Mouse (Mus musculus) liver, adult 2 months (tissue): ENCODE results near the gene Phldb3. TPM values are rescaled to one million over a fixed set of nuclear protein-coding genes. Genes with fewer than 3 reads are reported as not detected.
"Not testable (repeated sequence)": the region's sequence is repeated elsewhere in the genome, so short reads cannot be mapped to it uniquely, and the experiment has no call there.

Experiments
- DNase-seq: peaks from one replicate; pipeline ENCODE4 v3.0.0-alpha.2; 2011; ENCODE audit warnings: low read depth, low spot score; ENCODE audit errors: extremely low read depth
- H3K27ac ChIP-seq: fragments of 200-500 bp; replicated peaks from 2 replicates; pipeline ENCODE4 v1.5.1; 2012; ENCODE audit warnings: low read depth, mild to moderate bottlenecking, control low read depth, inconsistent platforms, low read length; ENCODE audit not compliant: insufficient read depth
- H3K27me3 ChIP-seq: fragments of 200-500 bp; 2 replicates; pipeline ENCODE4 v1.6.1; 2012; ENCODE audit warnings: mild to moderate bottlenecking, moderate library complexity, low read length, inconsistent platforms; ENCODE audit not compliant: control insufficient read depth, insufficient read depth
- H3K36me3 ChIP-seq: fragments of 200-500 bp; 2 replicates; pipeline ENCODE4 v1.6.1; 2012; ENCODE audit warnings: low read length, inconsistent platforms; ENCODE audit not compliant: control insufficient read depth, insufficient read depth
- H3K4me1 ChIP-seq: fragments of 200-500 bp; 2 replicates; pipeline ENCODE4 v1.6.1; 2011; ENCODE audit warnings: low read length; ENCODE audit not compliant: control insufficient read depth, insufficient read depth
- H3K4me3 ChIP-seq: fragments of 200-500 bp; 2 replicates; pipeline ENCODE4 v1.5.1; 2011; ENCODE audit warnings: low read depth, mild to moderate bottlenecking, control low read depth, low read length, moderate library complexity; ENCODE audit not compliant: insufficient read depth
- H3K79me2 ChIP-seq: fragments of 200-500 bp; 2 replicates; pipeline ENCODE4 v1.6.1; 2012; ENCODE audit warnings: inconsistent platforms, mild to moderate bottlenecking, low read length, moderate library complexity; ENCODE audit not compliant: control insufficient read depth, insufficient read depth
- H3K9ac ChIP-seq: fragments of 200-500 bp; 2 replicates; pipeline ENCODE4 v1.6.1; 2012; ENCODE audit warnings: low read depth, mild to moderate bottlenecking, control low read depth, inconsistent platforms, low read length
- CTCF ChIP-seq: fragments of 200-500 bp; IDR thresholded peaks from 2 replicates; pipeline ENCODE4 v1.5.1; 2011; ENCODE audit warnings: low read depth, low read length, control low read depth
- POLR2A ChIP-seq: fragments of 200-500 bp; IDR thresholded peaks from 2 replicates; pipeline ENCODE4 v1.6.1; 2011; ENCODE audit warnings: low read length, control low read depth; ENCODE audit not compliant: insufficient read depth; ENCODE audit errors: extremely low read depth
- WGBS: fragments of 180-500 bp; shearing (Covaris S2); methylation state at CpG from one replicate; pipeline ENCODE4 v1.1.7; 2018; 5-methylcytosine and 5-hydroxymethylcytosine counted together
- polyA plus RNA-seq: library from polyadenylated mRNA; depleted of rRNA; stranded (reverse); fragments of >200 nt; gene quantifications from 2 replicates; pipeline ENCODE4 v1.2.3, GENCODE M21; 2012
- total RNA-seq: library from RNA; depleted of rRNA; stranded (reverse); fragments of >200 nt; gene quantifications from 2 replicates; pipeline ENCODE4 v1.2.3, GENCODE M21; 2014

Gene Phldb3
- total and polyA plus RNA-seq, 2 experiments = 1.4 to 3.5 TPM

GRCm38 (mm10) chr7:24617763-24618162, 7.2 kb downstream of the Phldb3 start:
- Histone ChIP-seq H3K27ac (no peak overlapping the region), H3K27me3 (no peaks in the 10 kb centered on the region), H3K4me1 (no peaks in the 10 kb centered on the region), H3K36me3 (peaks cover 29% of the 10 kb centered on the region), H3K4me3 (no peak overlapping the region), H3K79me2 (0 out of 2 replicates have a peak, but pooled peaks cover under 1% of the 10 kb centered on the region), H3K9ac (no peak overlapping the region)
- WGBS = 83% methylated on average over 8 of the region's 8 CpGs
- DNase-seq = no peak
- TF ChIP-seq POLR2A (no peak), CTCF (no peak)

DNA sequence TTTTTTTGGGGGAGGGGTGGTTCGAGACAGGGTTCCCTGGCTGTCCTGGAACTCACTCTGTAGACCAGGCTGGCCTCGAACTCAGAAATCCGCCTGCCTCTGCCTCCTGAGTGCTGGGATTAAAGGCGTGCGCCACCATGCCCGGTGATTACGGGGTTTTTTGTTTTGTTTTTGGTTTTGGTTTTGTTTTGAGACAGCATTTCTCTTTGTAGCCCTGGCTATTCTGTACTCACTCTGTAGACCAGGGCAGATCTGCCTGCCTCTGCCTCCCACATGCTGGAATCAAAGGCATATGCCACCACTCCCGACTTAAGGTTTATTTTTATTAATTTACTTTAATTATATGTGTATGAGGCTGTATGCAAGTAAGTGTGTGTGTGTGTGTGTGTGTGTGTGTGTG, 7.8 kb downstream of the Phldb3 start:
- not testable (repeated sequence) for H3K4me1 ChIP-seq, H3K27me3 ChIP-seq, H3K27ac ChIP-seq, DNase-seq, H3K9ac ChIP-seq, H3K4me3 ChIP-seq, H3K79me2 ChIP-seq
- 97% methylated on average over 8 of the region's 8 CpGs for WGBS
- H3K36me3 ChIP-seq = peaks cover 31% of the 10 kb centered on the region

DNA sequence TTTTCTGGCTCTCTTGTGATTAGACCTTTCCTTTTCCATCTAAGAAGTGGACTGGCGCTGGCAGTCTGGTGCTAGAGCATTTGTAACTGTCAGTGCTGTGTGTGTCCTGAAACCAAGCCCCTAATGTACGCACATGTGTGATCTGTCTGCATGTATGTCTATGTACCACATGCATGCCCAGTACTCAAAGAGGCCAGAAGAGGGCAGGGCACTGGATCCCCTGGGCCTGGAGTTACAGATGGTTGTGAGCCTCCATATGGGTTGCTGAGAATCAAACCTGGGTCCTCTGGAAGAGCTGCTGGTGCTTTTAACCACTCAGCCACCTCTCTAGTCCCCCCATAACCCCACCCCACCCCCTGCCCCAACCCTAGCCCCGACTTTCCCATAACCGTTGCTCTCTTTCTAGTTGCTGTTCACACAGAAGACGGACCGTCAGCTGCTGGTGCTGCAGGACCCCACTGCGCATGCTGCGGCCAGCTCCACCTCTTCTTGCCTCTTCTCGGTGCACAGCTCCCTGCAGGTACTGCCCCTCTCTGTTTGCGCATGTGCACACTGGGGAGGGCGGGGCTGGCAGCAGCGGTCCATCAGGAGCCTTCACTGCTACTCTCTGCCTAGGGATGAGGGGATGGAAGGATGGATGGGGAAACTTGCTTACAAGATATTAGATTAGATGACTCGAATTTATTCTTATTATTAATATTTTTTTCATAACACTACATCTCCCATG, 9.3 kb downstream of the Phldb3 start:
- peaks cover 32% of the 10 kb centered on the region for H3K36me3 ChIP-seq

GRCm38 (mm10) chr7:24621193-24621592, 10.6 kb downstream of the Phldb3 start:
- Histone ChIP-seq H3K9ac (no peak overlapping the region), H3K4me1 (no peaks in the 10 kb centered on the region), H3K36me3 (peaks cover 34% of the 10 kb centered on the region), H3K79me2 (no peaks in the 10 kb centered on the region), H3K27ac (no peak overlapping the region), H3K27me3 (no peaks in the 10 kb centered on the region), H3K4me3 (no peak overlapping the region)
- TF ChIP-seq POLR2A = no peak
- 0 out of 2 replicates have a peak, but pooled peaks have one; percentile 8 for TF ChIP-seq CTCF
- WGBS = 93% methylated on average over 3 of the region's 3 CpGs
- DNase-seq = no peak

More for the DNA sequence above, 9.3 kb downstream of the Phldb3 start:
- 90% methylated on average over 13 of the region's 13 CpGs for WGBS
- H3K9ac ChIP-seq = no peak overlapping the region
- no peaks in the 10 kb centered on the region for H3K79me2 ChIP-seq
- no peak overlapping the region for H3K4me3 ChIP-seq
- no peak for DNase-seq
- no peak for TF ChIP-seq POLR2A
- TF ChIP-seq CTCF = 0 out of 2 replicates have a peak, but pooled peaks have one; percentile 1
- H3K27ac ChIP-seq = no peak overlapping the region
- no peaks in the 10 kb centered on the region for H3K27me3 ChIP-seq
- no peaks in the 10 kb centered on the region for H3K4me1 ChIP-seq

GRCm38 (mm10) chr7:24622967-24623366, 12.4 kb downstream of the Phldb3 start:
- Histone ChIP-seq H3K27ac (no peak overlapping the region), H3K36me3 (peaks cover 29% of the 10 kb centered on the region), H3K27me3 (no peaks in the 10 kb centered on the region), H3K4me3 (no peak overlapping the region), H3K4me1 (no peaks in the 10 kb centered on the region), H3K79me2 (no peaks in the 10 kb centered on the region), H3K9ac (no peak overlapping the region)
- DNase-seq = no peak
- no peak for TF ChIP-seq CTCF
- no peak for TF ChIP-seq POLR2A
- WGBS = 88% methylated on average over 6 of the region's 6 CpGs

DNA sequence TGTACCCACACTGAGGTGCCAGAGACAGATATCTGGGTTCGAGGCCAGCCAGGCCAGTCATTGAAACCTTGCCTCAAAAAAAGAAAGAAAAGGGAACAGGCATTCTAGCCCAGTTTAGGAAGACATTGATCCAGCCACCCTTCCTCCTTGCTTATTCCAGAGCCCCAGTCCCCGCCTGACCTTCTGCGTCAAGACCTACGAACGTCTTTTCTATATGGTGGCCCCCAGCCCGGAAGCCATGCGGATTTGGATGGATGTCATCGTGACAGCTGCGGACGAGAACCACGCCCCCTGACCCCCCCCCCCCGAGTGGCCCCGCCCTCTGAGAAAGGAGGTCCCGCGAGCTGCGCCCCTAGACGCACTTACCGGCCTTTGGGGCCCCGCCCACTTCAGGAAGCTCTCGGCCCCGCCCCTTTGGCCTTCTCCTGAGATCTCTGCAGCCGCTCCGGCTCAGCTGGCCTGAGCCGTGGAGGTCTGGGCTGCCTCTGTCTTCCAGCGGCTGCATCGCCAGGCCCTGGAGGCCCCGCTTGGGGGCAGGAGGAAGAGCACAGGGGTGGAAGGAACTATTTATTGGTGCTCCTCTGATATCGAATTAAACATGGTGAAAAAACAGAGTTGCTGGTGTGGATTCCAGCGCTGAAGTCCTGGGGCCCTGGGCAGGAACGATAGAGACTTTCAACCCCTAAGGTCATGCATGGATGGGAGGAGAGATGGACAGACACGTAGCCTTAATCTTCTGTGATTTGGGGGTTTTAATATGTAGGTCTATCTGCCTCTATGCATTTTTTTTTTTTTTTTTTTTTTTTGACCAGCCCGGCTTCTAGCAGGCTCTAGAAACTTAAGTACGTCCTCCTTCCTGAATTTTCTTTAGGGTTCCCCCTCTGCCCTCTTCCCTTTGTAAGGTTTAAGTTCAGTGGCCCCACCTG, 18.4 kb downstream of the Phldb3 start:
- Histone ChIP-seq H3K9ac (peak overlapping the region; percentile 29; the same call in 1 of the 2 replicates), H3K4me1 (no peaks in the 10 kb centered on the region), H3K79me2 (no peaks in the 10 kb centered on the region), H3K36me3 (peaks cover 4% of the 10 kb centered on the region; the same call in 1 of the 2 replicates), H3K27me3 (no peaks in the 10 kb centered on the region), H3K27ac (no peak overlapping the region), H3K4me3 (0 out of 2 replicates have a peak overlapping the region, but pooled peaks have one; percentile 16)
- 38% methylated on average over 33 of the region's 33 CpGs for WGBS
- DNase-seq = peak; percentile 22
- TF ChIP-seq POLR2A (no peak), CTCF (no peak)
